Mouse (Mus musculus): ENCODE data around the gene Dytn.
"Not testable (repeated sequence)": the region's sequence is repeated elsewhere in the genome, so short reads cannot be mapped to it uniquely, and the experiment has no call there.

Dytn gene

GRCm38 (mm10) chr1:63686827-63687226, at the start of gene Dytn:
Gene Dytn, minus strand, starts transcription at chr1:63686927.
- DNase-seq (ENCODE audit: low read depth, low spot score): no peak

- peak; percentile 98 for DNase-seq (ENCODE audit: low read depth, low spot score)
These were observed 43.6 kb upstream of the Dytn start, which contains the start of the genes Mdh1b and Fastkd2 for GRCm38 (mm10) chr1:63730240-63730771. Gene Mdh1b, minus strand, starts transcription at chr1:63730318. Gene Fastkd2, plus strand, starts transcription at chr1:63730614.

DNA sequence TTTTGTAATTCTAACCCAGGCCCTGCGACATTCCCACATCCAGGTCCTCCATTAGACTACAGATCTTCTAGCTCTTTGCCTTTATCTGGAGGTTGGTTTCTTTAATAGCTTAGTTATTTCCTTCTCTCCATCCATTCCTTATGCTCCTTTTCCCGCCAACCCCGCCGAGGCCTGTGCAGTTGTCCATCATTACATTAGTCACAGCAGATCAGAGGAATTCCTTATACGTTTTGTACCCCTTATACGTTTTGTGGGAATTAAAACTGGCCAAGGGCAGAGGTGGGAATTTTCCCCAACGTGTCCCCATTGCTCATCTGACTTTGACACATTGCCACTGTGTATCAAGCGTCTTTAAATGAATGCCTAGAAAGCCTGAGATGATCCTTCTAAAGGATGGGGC, 43.1 kb upstream of the Dytn start:
- peak; percentile 6 for DNase-seq (ENCODE audit: low read depth, low spot score)

DNA sequence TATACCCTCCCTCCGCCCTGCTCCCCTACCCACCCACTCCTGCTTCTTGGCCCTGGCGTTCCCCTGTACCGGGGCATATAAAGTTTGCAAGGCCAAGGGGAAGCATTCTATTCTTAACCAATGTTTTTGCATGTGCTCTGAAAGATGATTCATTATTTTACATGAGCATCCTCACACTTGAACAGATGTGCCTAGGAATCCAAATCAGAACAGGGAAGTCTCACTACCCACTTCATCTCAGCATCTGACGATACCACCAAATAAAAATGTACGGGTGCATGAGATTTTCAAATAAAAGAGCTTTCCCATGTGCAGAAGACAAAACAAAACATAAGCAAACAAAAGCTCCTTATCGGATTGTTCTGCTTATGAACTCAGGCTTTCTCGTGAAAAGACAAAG, 33.4 kb upstream of the Dytn start:
- peak; percentile 75 for DNase-seq (ENCODE audit: low read depth, low spot score)

DNA sequence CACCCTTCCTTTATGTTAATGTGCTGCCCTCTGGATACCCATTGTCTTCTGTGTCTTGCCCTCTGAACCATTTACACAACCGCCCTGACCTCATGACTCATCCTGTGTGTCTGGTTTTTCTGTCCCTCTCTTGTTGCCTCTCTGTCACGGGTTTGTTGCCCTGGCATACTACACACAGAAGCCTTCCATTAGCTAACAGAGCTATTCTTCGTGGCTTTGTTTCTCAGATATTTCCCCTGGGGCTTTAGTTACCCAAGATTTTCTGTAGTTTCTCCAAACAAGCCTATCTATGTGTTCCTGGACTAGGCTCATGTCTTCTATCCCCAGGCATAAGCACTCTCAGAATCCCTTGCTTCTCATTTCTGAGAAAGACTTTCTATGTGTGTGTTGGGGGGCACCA, 22.1 kb upstream of the Dytn start:
- DNase-seq (ENCODE audit: low read depth, low spot score): no peak

DNA sequence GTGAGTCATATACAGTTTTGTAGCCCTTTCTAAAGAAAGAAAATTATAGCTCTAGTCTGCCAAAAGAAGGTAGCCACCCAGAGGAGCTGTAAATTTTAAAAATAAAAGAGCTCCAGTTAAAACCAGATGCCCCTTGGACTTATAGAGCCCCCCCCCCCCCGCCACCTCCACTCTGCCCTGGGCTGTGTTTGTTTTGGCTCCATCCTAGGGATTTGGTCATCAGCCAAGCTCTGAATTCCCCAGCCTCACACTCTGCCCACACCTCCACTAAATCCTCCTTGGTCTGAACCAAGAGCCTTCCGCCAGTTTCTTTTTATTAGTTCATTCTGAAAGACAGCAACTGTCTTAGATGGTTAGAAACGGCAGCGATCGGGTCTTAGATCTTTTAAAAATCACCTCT, 19.0 kb upstream of the Dytn start:
- peak; percentile 20 for DNase-seq (ENCODE audit: low read depth, low spot score)

- peak; percentile 24 for DNase-seq (ENCODE audit: low read depth, low spot score)
These were observed 10.1 kb upstream of the Dytn start for GRCm38 (mm10) chr1:63696861-63697260.

GRCm38 (mm10) chr1:63675975-63676374, 10.8 kb downstream of the Dytn start:
- no peak for DNase-seq (ENCODE audit: low read depth, low spot score)

GRCm38 (mm10) chr1:63668852-63669160, 17.9 kb downstream of the Dytn start:
- peak; percentile 89 for DNase-seq (ENCODE audit: low read depth, low spot score)

- DNase-seq (ENCODE audit: low read depth, low spot score): peak; percentile 28
These were observed 18.5 kb downstream of the Dytn start for GRCm38 (mm10) chr1:63667949-63668851.

GRCm38 (mm10) chr1:63667201-63667948, 19.4 kb downstream of the Dytn start:
- DNase-seq (ENCODE audit: low read depth, low spot score): no peak

DNA sequence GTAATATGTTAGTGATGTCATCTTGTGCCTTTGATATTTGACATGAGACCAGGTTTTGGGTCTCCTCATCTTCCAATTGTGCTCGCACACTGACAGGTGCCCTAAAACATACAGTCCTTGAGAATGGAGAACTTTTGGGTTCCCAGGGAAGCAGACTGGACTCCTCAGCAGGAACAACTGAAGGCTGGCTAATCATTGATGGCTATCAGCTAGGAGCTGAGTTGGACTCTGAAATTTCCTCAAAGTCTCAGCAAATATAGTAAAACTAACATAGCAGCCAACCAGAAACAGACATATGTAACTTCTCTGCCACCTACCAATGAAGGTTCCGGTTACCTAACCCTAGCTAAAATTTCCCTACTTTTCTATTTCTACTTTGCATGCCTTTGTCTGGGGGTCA, 20.6 kb downstream of the Dytn start:
- DNase-seq (ENCODE audit: low read depth, low spot score): no peak

- DNase-seq (ENCODE audit: low read depth, low spot score): peak; percentile 88
These were observed 27.1 kb downstream of the Dytn start for GRCm38 (mm10) chr1:63659591-63659990.

DNA sequence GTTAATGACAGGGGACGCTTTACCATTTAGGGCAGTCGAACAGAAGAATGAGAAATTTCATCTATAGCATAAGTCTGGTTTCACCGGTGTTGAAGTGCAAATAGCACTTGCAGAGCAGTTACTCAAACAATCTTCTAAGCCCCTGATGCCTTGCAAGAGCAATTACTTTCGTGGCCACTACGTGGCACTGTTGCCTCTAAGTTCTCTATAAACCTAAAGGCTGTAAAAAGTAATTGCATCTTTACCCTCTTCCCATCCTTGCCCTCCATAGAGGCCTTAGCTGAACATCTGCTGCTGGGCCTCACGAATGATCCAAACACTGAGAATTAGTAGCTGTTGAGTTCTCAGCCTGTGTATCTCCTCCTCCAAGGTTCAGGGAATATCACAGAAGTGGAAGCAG, 28.7 kb downstream of the Dytn start:
- DNase-seq (ENCODE audit: low read depth, low spot score): peak; percentile 77

DNA sequence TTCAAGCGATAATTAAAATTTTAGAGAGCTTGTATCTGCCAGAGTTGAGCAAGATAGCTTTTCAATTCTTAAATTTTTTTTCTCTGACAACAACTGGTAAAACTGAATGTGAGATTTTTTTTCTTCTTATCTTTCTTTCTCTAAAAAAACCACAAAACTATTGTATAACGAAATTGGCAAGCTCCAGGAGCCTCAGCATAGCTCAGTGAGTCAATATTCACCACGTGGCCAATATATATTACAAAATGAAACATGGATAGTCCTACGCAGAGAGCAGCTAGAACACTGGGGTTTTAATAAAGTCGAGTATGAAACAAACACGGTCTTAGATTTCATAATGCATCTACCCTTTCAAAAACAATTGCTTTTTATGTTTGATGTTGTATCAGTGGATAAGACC, 46.8 kb downstream of the Dytn start:
- peak; percentile 16 for DNase-seq (ENCODE audit: low read depth, low spot score)

DNA sequence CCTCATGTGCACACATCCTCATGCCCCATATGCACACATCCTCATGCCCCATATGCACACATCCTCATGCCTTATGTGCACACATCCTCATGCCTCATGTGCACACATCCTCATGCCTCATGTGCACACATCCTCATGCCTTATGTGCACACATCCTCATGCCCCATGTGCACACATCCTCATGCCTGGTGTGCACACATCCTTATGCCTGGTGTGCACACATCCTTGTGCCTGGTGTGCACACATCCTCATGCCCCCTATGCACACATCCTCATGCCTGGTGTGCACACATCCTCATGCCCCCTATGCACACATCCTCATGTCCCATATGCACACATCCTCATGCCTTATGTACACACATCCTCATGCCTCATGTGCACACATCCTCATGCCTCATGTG, 56.3 kb downstream of the Dytn start:
- not testable (repeated sequence) for DNase-seq (ENCODE audit: low read depth, low spot score)

DNA sequence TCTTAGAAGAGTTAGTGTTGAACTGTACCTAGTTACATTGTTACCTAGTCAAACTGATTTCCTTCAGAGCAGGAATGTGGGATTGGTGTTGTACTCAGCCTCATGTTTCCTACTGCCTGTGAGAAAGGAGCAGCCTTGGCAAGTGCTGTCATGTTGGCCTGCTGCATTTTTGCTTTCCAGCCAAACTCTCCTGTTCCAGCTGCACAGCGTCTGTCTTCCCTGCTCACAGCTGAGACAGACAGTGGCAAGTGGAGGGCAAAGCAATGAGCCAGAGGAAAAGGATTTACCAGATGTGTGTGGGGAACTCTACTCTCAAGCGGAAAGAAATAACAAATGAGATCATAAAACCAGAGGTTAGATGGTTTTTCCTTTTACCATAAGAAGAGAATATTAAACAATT, 58.5 kb downstream of the Dytn start:
- peak; percentile 40 for DNase-seq (ENCODE audit: low read depth, low spot score)

DNA sequence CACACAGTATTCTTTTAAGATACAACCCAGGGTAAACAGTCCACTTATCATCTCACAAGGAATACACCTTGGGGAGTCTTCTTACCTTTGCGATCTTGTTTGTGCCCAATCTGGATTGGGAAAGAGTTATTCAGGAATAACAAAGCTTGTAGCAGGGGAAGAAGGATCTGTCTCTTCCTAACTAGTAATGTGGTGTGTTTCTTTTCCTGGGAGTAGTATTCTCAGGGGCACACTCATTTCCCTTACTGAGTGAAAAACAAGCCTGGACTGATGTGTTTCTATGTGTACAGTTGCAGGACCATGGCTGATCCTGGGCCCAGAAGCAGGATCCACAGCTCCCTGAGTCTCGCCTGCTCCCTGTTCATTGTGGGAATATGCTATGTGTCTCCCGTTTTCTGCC, 71.1 kb downstream of the Dytn start, which contains the start of gene Gm39653:
Gm39653 (plus strand) TSS at position 301 of the 400 bp plus-strand sequence.
- no peak for DNase-seq (ENCODE audit: low read depth, low spot score)

GRCm38 (mm10) chr1:63614594-63614993, 72.1 kb downstream of the Dytn start:
- DNase-seq (ENCODE audit: low read depth, low spot score): no peak

GRCm38 (mm10) chr1:63609613-63610012, 77.1 kb downstream of the Dytn start:
- no peak for DNase-seq (ENCODE audit: low read depth, low spot score)

- no peak for DNase-seq (ENCODE audit: low read depth, low spot score)
These were observed 82.7 kb downstream of the Dytn start for GRCm38 (mm10) chr1:63603870-63604500.

- no peak for DNase-seq (ENCODE audit: low read depth, low spot score)
These were observed 99.9 kb downstream of the Dytn start for GRCm38 (mm10) chr1:63586869-63587268.

All from brain, adult 2 months (tissue).